Mouse (Mus musculus): Measurements from ENCODE around the gene Kalrn.

DNA sequence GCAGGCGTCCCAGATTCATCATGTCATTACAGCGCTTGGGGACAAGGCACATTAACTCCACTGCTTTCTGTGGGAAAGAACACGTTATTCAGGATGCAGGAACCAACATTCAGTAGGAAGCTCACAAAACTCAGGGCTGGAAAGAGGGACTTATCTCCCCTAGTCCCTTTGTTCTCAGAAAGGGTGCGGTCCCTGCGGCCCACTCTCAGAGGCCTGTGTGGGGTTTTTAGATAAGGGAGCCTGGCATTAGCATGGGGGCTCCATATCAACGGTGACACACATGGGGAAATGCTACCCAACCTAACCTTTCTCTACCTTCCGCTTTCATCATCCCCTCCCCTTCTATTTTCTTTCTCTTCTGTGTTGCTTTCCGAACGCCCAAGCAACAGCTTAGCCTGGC is 541.8 kb downstream of the Kalrn start:
- no peak for TF ChIP-seq POLR2A (IDR thresholded peaks at IDR 0.05; ENCODE audit: low read depth, low read length)
- no peak for TF ChIP-seq CTCF (IDR thresholded peaks at IDR 0.05; ENCODE audit: extremely low read depth, insufficient read length, insufficient replicate concordance, low read depth, low read length)
